Mouse (Mus musculus) hindbrain, embryonic 14.5 days (tissue): ENCODE measurements around the gene Mterf2. TPM values are rescaled to one million over a fixed set of nuclear protein-coding genes. Genes with fewer than 3 reads are reported as not detected.
A peak's percentile ranks its signal among the peaks of the same experiment; 100 is the strongest.

ENCODE experiments used
- ATAC-seq: fragments of 200-750 bp; cut with Nextera tagmentation; 2 replicates; pipeline ENCODE4 v1.8.0; 2017; ENCODE audit warnings: moderate number of reproducible peaks, mild to moderate bottlenecking, moderate TSS enrichment, moderate library complexity; ENCODE audit not compliant: low FRiP score
- DNase-seq: peaks from one replicate; pipeline ENCODE4 v3.0.0-alpha.2; 2015; ENCODE audit warnings: low spot score
- H3K27ac ChIP-seq: fragments of 300-500 bp; sonication (generic); 2 replicates; pipeline ENCODE4 v1.5.1; 2014; ENCODE audit warnings: mild to moderate bottlenecking, moderate library complexity
- H3K27me3 ChIP-seq: fragments of 300-500 bp; sonication (generic); 2 replicates; pipeline ENCODE4 v1.6.1; 2014; ENCODE audit warnings: mild to moderate bottlenecking, low read length, mixed read lengths; ENCODE audit not compliant: control insufficient read depth, insufficient read depth
- H3K36me3 ChIP-seq: fragments of 300-500 bp; sonication (generic); replicated peaks from 2 replicates; pipeline ENCODE4 v1.6.1; 2014; ENCODE audit not compliant: control insufficient read depth, insufficient read depth
- H3K4me1 ChIP-seq: fragments of 300-500 bp; sonication (generic); replicated peaks from 2 replicates; pipeline ENCODE4 v1.6.1; 2014; ENCODE audit warnings: antibody characterized with exemption, low read length, mixed read lengths; ENCODE audit not compliant: control insufficient read depth, insufficient read depth
- H3K4me2 ChIP-seq: fragments of 300-500 bp; sonication (generic); replicated peaks from 2 replicates; pipeline ENCODE4 v1.6.1; 2014; ENCODE audit warnings: mild to moderate bottlenecking, moderate library complexity
- H3K4me3 ChIP-seq: fragments of 300-500 bp; sonication (generic); replicated peaks from 2 replicates; pipeline ENCODE4 v1.5.1; 2014; ENCODE audit warnings: mild to moderate bottlenecking, low read length
- H3K9ac ChIP-seq: fragments of 300-500 bp; sonication (generic); 2 replicates; pipeline ENCODE4 v1.6.1; 2014
- H3K9me3 ChIP-seq: fragments of 300-500 bp; sonication (generic); 2 replicates; pipeline ENCODE4 v1.6.1; 2016; ENCODE audit warnings: low read length; ENCODE audit not compliant: control insufficient read depth
- WGBS: fragments of 180-500 bp; shearing (Covaris S2); extraction: QIAGEN DNeasy Blood & Tissue Kit; methylation state at CpG from one replicate; pipeline ENCODE4 v1.1.7; 2014; 5-methylcytosine and 5-hydroxymethylcytosine counted together
- polyA plus RNA-seq: library from polyadenylated mRNA; unstranded; fragments of >200 nt; fragmentation: Nextera tagmentation; extraction: Ambion mirVana; gene quantifications from 2 replicates; pipeline ENCODE4 v1.2.1, GENCODE M21; 2014

Gene Mterf2
- polyA plus RNA-seq = 28.0 and 32.7 TPM in 2 replicates

GRCm38 (mm10) chr10:85127395-85128287 lies at the start of gene Mterf2:
TSS of gene Mterf2 (minus strand) at chr10:85128027.
- 7% methylated on average over 20 of the region's 20 CpGs for WGBS
- peak within 1 kb of the TSS; percentile 64; the same call in 1 of the 2 replicates for H3K27ac ChIP-seq
- no peaks in the 10 kb centered on the region for H3K27me3 ChIP-seq
- H3K4me2 ChIP-seq = peak within 1 kb of the TSS; percentile 72
- H3K4me1 ChIP-seq = peaks cover 21% of the 10 kb centered on the region
- DNase-seq (peak; percentile 97), ATAC-seq (peak; percentile 100)
- peak within 1 kb of the TSS; percentile 66 for H3K9ac ChIP-seq
- H3K9me3 ChIP-seq = no peaks in the 10 kb centered on the region
- H3K4me3 ChIP-seq = peak within 1 kb of the TSS; percentile 55
- H3K36me3 ChIP-seq = peaks cover 33% of the 10 kb centered on the region

GRCm38 (mm10) chr10:85176640-85177039 lies 48.8 kb upstream of the Mterf2 start:
- H3K27me3 ChIP-seq = no peaks in the 10 kb centered on the region
- no peak overlapping the region for H3K9ac ChIP-seq
- ATAC-seq (no peak), DNase-seq (no peak)
- H3K4me3 ChIP-seq = no peak overlapping the region
- H3K4me2 ChIP-seq = no peak overlapping the region
- H3K27ac ChIP-seq = no peak overlapping the region
- no peaks in the 10 kb centered on the region for H3K36me3 ChIP-seq
- H3K9me3 ChIP-seq = no peaks in the 10 kb centered on the region
- H3K4me1 ChIP-seq = no peaks in the 10 kb centered on the region
- 80% methylated on average over 2 of the region's 2 CpGs for WGBS

- Histone ChIP-seq H3K4me3 (no peak overlapping the region), H3K9ac (no peak overlapping the region), H3K4me1 (peaks cover 4% of the 10 kb centered on the region; the same call in 1 of the 2 replicates), H3K9me3 (no peaks in the 10 kb centered on the region), H3K27ac (no peak overlapping the region), H3K27me3 (no peaks in the 10 kb centered on the region), H3K4me2 (no peak overlapping the region), H3K36me3 (no peaks in the 10 kb centered on the region)
- 85% methylated on average over 5 of the region's 5 CpGs for WGBS
- ATAC-seq (no peak), DNase-seq (no peak)
Observed at GRCm38 (mm10) chr10:85165306-85165705, 37.5 kb upstream of the Mterf2 start.

GRCm38 (mm10) chr10:85164791-85165190 lies 37.0 kb upstream of the Mterf2 start:
- ATAC-seq = no peak
- no peak overlapping the region for H3K4me2 ChIP-seq
- H3K27me3 ChIP-seq = no peaks in the 10 kb centered on the region
- no peak overlapping the region for H3K4me3 ChIP-seq
- H3K9me3 ChIP-seq = no peaks in the 10 kb centered on the region
- no peak for DNase-seq
- no peaks in the 10 kb centered on the region for H3K36me3 ChIP-seq
- WGBS = 94% methylated on average over 13 of the region's 13 CpGs
- no peak overlapping the region for H3K27ac ChIP-seq
- H3K9ac ChIP-seq = no peak overlapping the region
- peaks cover 4% of the 10 kb centered on the region; the same call in 1 of the 2 replicates for H3K4me1 ChIP-seq

GRCm38 (mm10) chr10:85161745-85162351 lies 34.0 kb upstream of the Mterf2 start:
- no peak overlapping the region for H3K27ac ChIP-seq
- H3K4me2 ChIP-seq = no peak overlapping the region
- no peak overlapping the region for H3K4me3 ChIP-seq
- H3K9ac ChIP-seq = no peak overlapping the region
- H3K4me1 ChIP-seq = peaks cover 4% of the 10 kb centered on the region; the same call in 1 of the 2 replicates
- ATAC-seq = no peak
- DNase-seq = peak; percentile 64
- H3K9me3 ChIP-seq = no peaks in the 10 kb centered on the region
- H3K36me3 ChIP-seq = no peaks in the 10 kb centered on the region
- WGBS = 69% methylated on average over 5 of the region's 5 CpGs
- H3K27me3 ChIP-seq = no peaks in the 10 kb centered on the region

- Histone ChIP-seq H3K9me3 (no peaks in the 10 kb centered on the region), H3K27me3 (no peaks in the 10 kb centered on the region), H3K27ac (no peak overlapping the region), H3K36me3 (no peaks in the 10 kb centered on the region), H3K9ac (no peak overlapping the region), H3K4me2 (no peak overlapping the region), H3K4me3 (no peak overlapping the region), H3K4me1 (peaks cover 4% of the 10 kb centered on the region; the same call in 1 of the 2 replicates)
- 93% methylated on average over 1 of the region's 1 CpGs for WGBS
- ATAC-seq (no peak), DNase-seq (no peak)
Observed at GRCm38 (mm10) chr10:85159989-85160619, 32.3 kb upstream of the Mterf2 start.

GRCm38 (mm10) chr10:85157451-85157850 lies 29.6 kb upstream of the Mterf2 start:
- 89% methylated on average over 7 of the region's 7 CpGs for WGBS
- H3K9me3 ChIP-seq = no peaks in the 10 kb centered on the region
- no peak for DNase-seq
- ATAC-seq = no peak
- no peak overlapping the region for H3K27ac ChIP-seq
- no peak overlapping the region for H3K4me2 ChIP-seq
- H3K9ac ChIP-seq = no peak overlapping the region
- H3K4me1 ChIP-seq = peaks cover 4% of the 10 kb centered on the region; the same call in 1 of the 2 replicates
- no peak overlapping the region for H3K4me3 ChIP-seq
- no peaks in the 10 kb centered on the region for H3K27me3 ChIP-seq
- 0 out of 2 replicates have a peak, but pooled peaks cover 3% of the 10 kb centered on the region for H3K36me3 ChIP-seq

GRCm38 (mm10) chr10:85154195-85154594 lies 26.4 kb upstream of the Mterf2 start:
- H3K9ac ChIP-seq = no peak overlapping the region
- peaks cover 11% of the 10 kb centered on the region; the same call in 1 of the 2 replicates for H3K36me3 ChIP-seq
- H3K27me3 ChIP-seq = no peaks in the 10 kb centered on the region
- no peaks in the 10 kb centered on the region for H3K4me1 ChIP-seq
- no peak overlapping the region for H3K4me2 ChIP-seq
- WGBS = 8% methylated on average over 2 of the region's 2 CpGs
- no peak overlapping the region for H3K27ac ChIP-seq
- no peak overlapping the region for H3K4me3 ChIP-seq
- no peak for ATAC-seq
- peak; percentile 82 for DNase-seq
- H3K9me3 ChIP-seq = no peaks in the 10 kb centered on the region

GRCm38 (mm10) chr10:85149226-85149625 lies 21.4 kb upstream of the Mterf2 start:
- H3K4me2 ChIP-seq = no peak overlapping the region
- no peak for ATAC-seq
- H3K36me3 ChIP-seq = peaks cover 40% of the 10 kb centered on the region
- H3K4me1 ChIP-seq = no peaks in the 10 kb centered on the region
- H3K9me3 ChIP-seq = no peaks in the 10 kb centered on the region
- H3K4me3 ChIP-seq = no peak overlapping the region
- DNase-seq = no peak
- no peaks in the 10 kb centered on the region for H3K27me3 ChIP-seq
- no peak overlapping the region for H3K27ac ChIP-seq
- H3K9ac ChIP-seq = no peak overlapping the region
- WGBS = 80% methylated on average over 5 of the region's 5 CpGs
